Mouse (Mus musculus): Measurements from ENCODE around the gene Pbld1. TPM values are rescaled to one million over a fixed set of nuclear protein-coding genes. Genes with fewer than 3 reads are reported as not detected.

Pbld1 gene
- 0.41 TPM for polyA plus RNA-seq (2017; shearing (Covaris generic))

DNA sequence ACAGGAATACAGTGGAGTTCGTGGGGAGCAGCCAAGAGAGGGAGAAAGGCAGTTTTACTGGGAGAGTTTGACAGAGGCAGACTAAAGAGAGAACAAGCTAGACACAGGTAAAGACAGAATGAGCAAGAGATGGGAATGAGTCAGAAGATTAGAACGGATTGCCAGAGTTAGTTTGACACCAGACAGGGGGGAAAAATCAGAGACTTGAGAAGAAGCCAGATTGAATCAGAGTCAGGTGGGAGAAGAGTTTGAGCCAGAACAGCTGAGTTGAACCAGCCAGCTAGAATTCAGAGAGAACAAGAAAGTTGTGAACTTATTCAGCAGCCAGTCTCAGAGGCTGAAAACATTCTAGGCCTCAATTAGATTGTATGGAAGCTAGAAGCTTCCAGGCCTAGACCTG lies at the start of gene Pbld1:
Pbld1 (plus strand) TSS at position 301 of the 400 bp plus-strand sequence.

GRCm38 (mm10) chr10:63023749-63024579 lies 36.0 kb upstream of the Pbld1 start, which contains the start of the genes Hnrnph3 and Pbld2:
Gene Hnrnph3 (minus strand): TSS chr10:63024217.
Gene Pbld2 (plus strand): TSS chr10:63024315.

DNA sequence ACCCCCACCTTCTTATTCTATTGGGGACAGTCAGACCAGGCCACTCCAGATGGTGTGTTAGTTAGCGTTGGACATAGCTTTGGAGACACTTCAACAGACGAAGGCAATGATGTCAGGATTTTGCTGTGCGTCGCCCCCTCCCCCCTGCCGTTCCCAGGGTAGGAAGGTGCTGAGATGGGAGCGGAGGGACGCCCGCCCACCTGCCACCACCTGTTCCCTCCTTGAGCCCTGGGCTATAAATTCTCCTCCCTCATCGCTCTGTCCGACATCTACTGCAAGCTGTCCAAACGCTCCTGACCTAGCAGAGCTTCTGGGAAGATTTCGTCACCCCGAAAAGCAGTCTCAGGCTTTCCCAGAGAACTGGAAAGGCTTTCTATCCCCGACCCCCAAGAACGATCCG lies 39.6 kb downstream of the Pbld1 start, which contains the start of gene Atoh7:
Atoh7 (plus strand) TSS at position 131 of the 400 bp plus-strand sequence.

Other genes starting within 250 kb of the Pbld1 start
- gene Tet1, start 151.2 kb upstream of the Pbld1 start, polyA plus RNA-seq (2017; shearing (Covaris generic)) = 16.0 TPM
- 2.9 TPM for gene Slc25a16, start 139.5 kb upstream of the Pbld1 start, polyA plus RNA-seq (2017; shearing (Covaris generic))
- 2.1 TPM for gene Dna2, start 113.1 kb upstream of the Pbld1 start, polyA plus RNA-seq (2017; shearing (Covaris generic))
- gene Rufy2, start 79.9 kb upstream of the Pbld1 start, polyA plus RNA-seq (2017; shearing (Covaris generic)) = 45.4 TPM
- gene Hnrnph3, start 35.9 kb upstream of the Pbld1 start, polyA plus RNA-seq (2017; shearing (Covaris generic)) = 74.6 TPM
- 1.0 TPM for gene Pbld2, start 35.8 kb upstream of the Pbld1 start, polyA plus RNA-seq (2017; shearing (Covaris generic))
- gene Atoh7, start 39.5 kb downstream of the Pbld1 start, polyA plus RNA-seq (2017; shearing (Covaris generic)) = not detected
- not detected for gene Mypn, start 143.8 kb downstream of the Pbld1 start, polyA plus RNA-seq (2017; shearing (Covaris generic))
- 143 TPM for gene Herc4, start 183.6 kb downstream of the Pbld1 start, polyA plus RNA-seq (2017; shearing (Covaris generic))

All from CD4-positive, CD25-positive, alpha-beta regulatory T cell, adult 9 weeks (primary cell).